Mouse (Mus musculus) MEL (cell line): ENCODE results near the gene Gpr156.

Experiments
- CTCF ChIP-seq, 3 experiments: IDR thresholded peaks in 2 of 3; conservative IDR thresholded peaks in 1 of 3; 2 replicates each; pipeline ENCODE4 v1.5.1; 2011 to 2012; ENCODE audit warnings: low read length in 3 of 3, low read depth in 2 of 3, mild to moderate bottlenecking in 2 of 3, improper control_type of control experiment in 1 of 3, inconsistent platforms in 1 of 3, mixed read lengths in 1 of 3, moderate library complexity in 1 of 3; ENCODE audit not compliant: control insufficient read depth in 1 of 3, insufficient read depth in 1 of 3, poor library complexity in 1 of 3, severe bottlenecking in 1 of 3
- EP300 ChIP-seq, 2 experiments: IDR thresholded peaks; 2 replicates each; pipeline ENCODE4 v1.6.1; 2011; ENCODE audit warnings: improper control_type of control experiment in 2 of 2, low read length in 2 of 2, low read depth in 1 of 2, mild to moderate bottlenecking in 1 of 2

DNA sequence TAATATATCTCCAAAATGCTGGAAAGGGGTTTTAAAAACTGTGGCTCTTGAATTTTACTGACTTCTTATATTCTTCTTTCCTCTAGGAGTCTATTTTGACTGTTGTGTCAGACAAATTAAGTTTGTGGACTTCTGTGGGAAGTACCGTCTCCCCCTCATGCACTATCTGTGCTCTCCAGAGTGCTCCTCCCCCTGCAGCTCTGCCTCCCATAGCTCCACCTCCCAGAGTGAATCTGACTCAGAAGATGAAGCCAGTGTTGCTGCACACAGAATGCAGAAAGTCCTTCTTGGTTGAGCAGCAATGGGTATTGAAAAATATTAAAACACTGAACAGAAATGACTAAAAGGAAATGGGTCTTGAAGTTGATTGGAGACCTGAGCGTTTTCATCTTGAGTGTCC, 35.1 kb upstream of the Gpr156 start:
- TF ChIP-seq EP300 (IDR thresholded peaks at IDR 0.05; ENCODE audit: low read depth in 1 of 2, low read length in 2 of 2) (no peak), CTCF (IDR thresholded peaks at IDR 0.05 in 2 of 3, conservative IDR thresholded peaks at IDR 0.05 in 1 of 3; ENCODE audit: control insufficient read depth in 1 of 3, insufficient read depth in 1 of 3, low read depth in 2 of 3, low read length in 3 of 3, poor library complexity in 1 of 3, severe bottlenecking in 1 of 3) (no peak)
